Mouse (Mus musculus) thymus, postnatal 14 days (tissue): ENCODE measurements around the gene Cyp3a41a.
"Not testable (repeated sequence)": the region's sequence is repeated elsewhere in the genome, so short reads cannot be mapped to it uniquely, and the experiment has no call there.

Experiments used
- DNase-seq: peaks from one replicate; pipeline ENCODE4 v3.0.0; 2021

The Cyp3a41a gene

DNA sequence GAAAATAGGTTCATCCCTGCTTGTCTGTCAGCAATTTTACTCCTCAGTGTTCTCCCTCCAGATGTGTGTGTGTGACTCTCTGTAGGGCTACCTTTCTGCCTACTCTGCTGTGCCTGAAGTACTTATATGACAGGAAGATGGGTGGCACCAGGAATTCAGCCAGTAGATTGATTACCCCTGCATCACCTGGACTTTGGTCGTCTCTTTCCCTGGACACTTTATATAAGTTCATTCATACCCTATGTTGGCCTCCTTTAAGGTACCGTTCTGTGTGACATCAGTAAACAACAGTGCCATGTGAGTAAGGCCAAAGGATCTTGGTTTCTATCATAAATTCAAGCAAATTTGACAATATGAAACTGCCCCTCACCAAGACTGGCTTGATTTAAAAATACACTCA lies at the start of gene Cyp3a41a:
Gene Cyp3a41a (minus strand): TSS at position 101 of the 400 bp plus-strand sequence.
- DNase-seq, result not testable (repeated sequence)

DNA sequence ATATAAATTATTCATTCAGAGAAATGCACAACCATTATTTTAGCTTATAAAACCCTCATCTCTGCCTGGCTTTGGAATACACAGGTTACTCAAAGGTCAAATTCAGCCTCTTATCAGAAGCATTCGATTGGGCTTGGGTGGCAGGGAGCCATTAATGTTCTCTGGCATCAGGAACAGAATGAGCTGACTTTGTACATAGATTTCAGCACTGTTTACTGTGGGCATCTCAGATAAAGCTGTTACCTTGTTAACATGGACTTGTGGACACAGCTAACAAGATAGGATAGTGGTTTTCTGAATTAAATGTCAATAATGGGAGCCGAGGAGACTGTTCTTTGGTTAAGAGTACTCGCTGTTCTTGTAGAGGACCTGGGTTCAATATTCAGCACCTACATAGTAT lies 17.6 kb upstream of the Cyp3a41a start:
- DNase-seq, result not testable (repeated sequence)

GRCm38 (mm10) chr5:145714296-145714695 lies 5.6 kb downstream of the Cyp3a41a start:
- DNase-seq, result not testable (repeated sequence)

GRCm38 (mm10) chr5:145707372-145707771 lies 12.6 kb downstream of the Cyp3a41a start:
- DNase-seq, result not testable (repeated sequence)

DNA sequence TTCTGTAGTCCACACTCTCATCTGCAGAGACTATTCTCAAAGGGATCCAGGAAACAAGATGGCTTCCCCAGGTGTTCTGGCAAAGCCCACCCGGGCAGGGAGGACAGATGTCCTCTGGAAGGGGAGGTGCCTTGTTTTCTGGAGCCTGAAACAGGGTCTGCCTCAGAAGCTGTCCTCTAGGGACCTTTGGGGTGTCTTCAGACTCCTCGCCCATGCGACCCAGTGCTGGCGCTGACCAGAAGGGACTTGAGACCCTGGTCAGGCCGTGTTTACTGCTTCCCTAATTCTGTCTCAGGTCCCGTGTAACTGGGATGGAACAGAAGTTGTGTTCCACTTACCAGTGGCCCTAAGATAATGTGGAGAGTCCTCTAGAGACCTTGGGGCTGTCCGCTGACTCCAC lies 57.9 kb downstream of the Cyp3a41a start:
- DNase-seq, result no peak

DNA sequence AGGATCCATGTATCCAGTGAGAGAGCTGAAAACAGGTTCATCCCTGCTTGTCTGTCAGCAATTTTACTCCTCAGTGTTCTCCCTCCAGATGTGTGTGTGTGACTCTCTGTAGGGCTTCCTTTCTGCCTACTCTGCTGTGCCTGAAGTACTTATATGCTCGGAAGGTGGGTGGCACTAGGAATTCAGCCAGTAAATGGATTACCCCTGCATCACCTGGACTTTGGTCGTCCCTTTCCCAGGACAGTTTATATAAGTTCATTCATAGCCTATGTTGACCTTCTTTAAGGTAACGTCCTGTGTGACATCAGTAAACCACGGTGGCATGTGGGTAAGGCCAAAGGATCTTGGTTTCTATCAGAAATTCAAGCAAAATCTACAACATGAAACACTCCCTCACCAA lies 72.2 kb downstream of the Cyp3a41a start:
- DNase-seq, result no peak
